ENCODE assay signal across 8 mouse cellular contexts in the genomic region with DNA sequence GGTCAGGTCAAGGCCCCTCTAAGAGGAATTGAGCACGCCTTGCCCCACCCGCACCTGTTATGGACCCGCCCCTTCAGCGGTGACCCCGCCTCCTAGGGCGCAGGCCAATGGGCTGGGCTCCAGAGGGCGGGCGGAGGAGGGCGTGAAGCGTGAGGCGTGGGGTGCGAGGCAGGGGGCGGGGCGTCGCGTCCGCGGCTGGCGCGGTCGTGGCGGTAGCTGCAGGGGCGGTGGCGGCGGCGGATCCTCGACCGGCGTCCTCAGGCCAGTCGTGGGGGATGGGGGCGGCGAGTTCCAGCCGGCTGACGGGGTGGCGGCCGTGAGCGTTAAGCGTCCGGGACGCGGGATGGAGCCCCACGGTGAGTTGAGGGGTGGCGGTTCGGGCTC. TPM values are rescaled to one million over a fixed set of nuclear protein-coding genes. Genes with fewer than 3 reads are reported as not detected.
A peak's percentile ranks its signal among the peaks of the same experiment; 100 is the strongest.
DNase-seq lines count a peak whose midpoint lies in the region; ATAC-seq and TF ChIP-seq lines count a peak whose summit lies in the region.

No protein-coding gene starts in this region.

- peak overlapping the region; percentile 75 for H3K4me2 ChIP-seq in hindbrain, embryonic 15.5 days

- intact Hi-C loops in gastrocnemius, adult 2 months (cut with DNase I): loop anchor here (1.0 kb wide), 1 partner anchor 66 kb away; no protein-coding TSS in a partner anchor

- TF ChIP-seq CTCF in gastrocnemius, adult 2 months (IDR thresholded peaks at IDR 0.05): no peak

- no peaks in the 10 kb centered on the region for H3K36me3 ChIP-seq in hindbrain, embryonic 15.5 days

- WGBS in hindbrain, embryonic 15.5 days: 2% methylated on average over 31 of the region's 44 CpGs

- no peaks in the 10 kb centered on the region for H3K9me3 ChIP-seq in hindbrain, embryonic 15.5 days

- H3K9ac ChIP-seq in hindbrain, embryonic 15.5 days: peak overlapping the region; percentile 46

- peak overlapping the region; percentile 93 for H3K27ac ChIP-seq in gastrocnemius, adult 2 months
- no peak overlapping the region for H3K27ac ChIP-seq in hindbrain, embryonic 15.5 days (replicated peaks)

- no peaks in the 10 kb centered on the region; the same call in 1 of the 2 replicates for H3K4me1 ChIP-seq in hindbrain, embryonic 15.5 days (replicated peaks)

- peaks cover 18% of the 10 kb centered on the region for H3K27me3 ChIP-seq in hindbrain, embryonic 15.5 days

- DNase-seq in ZHBTc4 (ENCODE audit: low read depth, low spot score): peak; percentile 94
- peak; percentile 53 to 74 for DNase-seq in cerebellum, postnatal 4 days (ENCODE audit: low spot score in 2 of 2)
- DNase-seq in gastrocnemius, adult 2 months: peak; percentile 91
- peak; percentile 69 to 70 for DNase-seq in layer of hippocampus, postnatal 36 days
- peak; percentile 93 for DNase-seq in lung, postnatal 25 days (ENCODE audit: low spot score)
- peak; percentile 85 for DNase-seq in retina, postnatal 1 day
- peak; percentile 56 to 67 for DNase-seq in thymus, postnatal 36 days

- peak overlapping the region; percentile 94 for H3K4me3 ChIP-seq in gastrocnemius, adult 2 months
- H3K4me3 ChIP-seq in hindbrain, embryonic 15.5 days: peak overlapping the region; percentile 57

- ATAC-seq in hindbrain, embryonic 15.5 days (ENCODE audit: low FRiP score, low read depth): peak; percentile 92

RNA-seq across cellular contexts. Expression of gene Arhgap29, which starts 0.7 kb away (rescaled TPM):
- total RNA-seq in gastrocnemius, adult 2 months (2021): 10 to 100 TPM; 14.0 to 15.6 TPM
- 20.2 and 23.7 TPM in 2 replicates for polyA plus RNA-seq in hindbrain, embryonic 15.5 days (2015; fragmentation: Nextera tagmentation; extraction: Ambion mirVana)
- 10 to 100 TPM; 15.7 to 17.6 TPM for total RNA-seq in layer of hippocampus, postnatal 36 days (2021)
